Mouse (Mus musculus) midbrain, embryonic 10.5 days (tissue): ENCODE measurements at regions not wholly inside any gene's neighbourhood (a gene's known extent, or its start where the extent isn't known, plus 50 kb on each side); places are given as distances from the start of the nearest gene placed in this dataset.

Source experiments
- DNase-seq: peaks from one replicate; pipeline ENCODE4 v3.0.0-alpha.2; 2017; ENCODE audit warnings: low spot score
- H3K27ac ChIP-seq: fragments of 300-500 bp; sonication (generic); replicated peaks from 2 replicates; pipeline ENCODE4 v1.5.1; 2016; ENCODE audit warnings: mild to moderate bottlenecking
- H3K27me3 ChIP-seq: fragments of 300-500 bp; sonication (generic); 2 replicates; pipeline ENCODE4 v1.6.1; 2016; ENCODE audit warnings: low read depth, mild to moderate bottlenecking; ENCODE audit not compliant: poor library complexity, severe bottlenecking
- H3K36me3 ChIP-seq: fragments of 300-500 bp; sonication (generic); 2 replicates; pipeline ENCODE4 v1.6.1; 2016; ENCODE audit warnings: mild to moderate bottlenecking, moderate library complexity
- H3K4me1 ChIP-seq: fragments of 300-500 bp; sonication (generic); 2 replicates; pipeline ENCODE4 v1.6.1; 2016
- H3K4me3 ChIP-seq: fragments of 300-500 bp; sonication (generic); 2 replicates; pipeline ENCODE4 v1.5.1; 2016; ENCODE audit warnings: mild to moderate bottlenecking, moderate library complexity
- H3K9me3 ChIP-seq: fragments of 300-500 bp; sonication (generic); replicated peaks from 2 replicates; pipeline ENCODE4 v1.6.1; 2016; ENCODE audit warnings: mild to moderate bottlenecking
- WGBS: fragments of 180-500 bp; shearing (Covaris S2); methylation state at CpG from one replicate; pipeline ENCODE4 v1.1.7; 2016; 5-methylcytosine and 5-hydroxymethylcytosine counted together

DNA sequence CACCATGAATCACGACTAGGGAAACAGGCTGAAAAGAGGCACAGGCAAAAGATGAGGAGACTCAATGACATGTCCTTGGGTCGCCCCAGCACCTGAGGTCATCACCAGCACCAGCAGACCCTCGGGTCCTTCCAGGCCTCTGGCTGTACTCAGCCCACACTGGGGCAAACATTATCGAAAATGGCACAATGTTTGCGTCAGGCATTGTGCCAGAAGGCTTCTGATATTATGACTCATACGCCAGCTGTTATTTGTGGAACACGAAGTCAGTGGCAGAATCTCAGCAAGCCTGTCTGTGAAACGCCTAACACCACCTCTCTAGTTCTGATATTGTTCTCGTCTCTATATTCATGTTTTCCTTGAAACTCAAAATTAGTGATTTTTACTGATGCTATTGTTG lies 384.8 kb downstream of the Rwdd3 start:
- H3K9me3 ChIP-seq: no peaks in the 10 kb centered on the region
- 94% methylated on average over 9 of the region's 9 CpGs for WGBS
- no peak overlapping the region for H3K27ac ChIP-seq
- no peak for DNase-seq
- peaks cover 4% of the 10 kb centered on the region; the same call in 1 of the 2 replicates for H3K27me3 ChIP-seq
- H3K36me3 ChIP-seq: no peaks in the 10 kb centered on the region
- peaks cover 3% of the 10 kb centered on the region; the same call in 1 of the 2 replicates for H3K4me1 ChIP-seq
- no peak overlapping the region for H3K4me3 ChIP-seq

DNA sequence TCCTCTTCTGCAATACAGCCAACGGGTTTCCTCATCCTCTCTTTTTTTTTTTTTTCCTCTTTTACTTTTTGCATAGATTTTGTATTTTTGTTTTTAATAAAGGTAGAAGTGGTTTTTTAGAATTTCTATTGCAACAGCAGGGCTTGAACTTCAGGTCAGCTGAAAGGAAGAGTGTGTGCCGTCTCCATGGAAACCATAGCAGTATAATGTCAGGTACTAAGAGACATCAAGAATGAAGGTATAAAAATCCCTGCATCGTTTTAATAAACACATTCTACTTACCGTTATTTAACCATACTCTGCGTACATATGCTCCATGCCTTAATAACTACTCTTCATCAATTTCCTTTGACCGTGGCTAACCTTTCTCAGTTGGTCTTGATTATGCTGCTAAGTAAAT lies 390.0 kb downstream of the Rwdd3 start:
- Histone ChIP-seq H3K4me1 (peaks cover 3% of the 10 kb centered on the region; the same call in 1 of the 2 replicates), H3K36me3 (no peaks in the 10 kb centered on the region), H3K9me3 (no peaks in the 10 kb centered on the region), H3K27me3 (peaks cover 4% of the 10 kb centered on the region; the same call in 1 of the 2 replicates), H3K27ac (no peak overlapping the region), H3K4me3 (no peak overlapping the region)
- WGBS: 89% methylated on average over 6 of the region's 6 CpGs
- DNase-seq: no peak

DNA sequence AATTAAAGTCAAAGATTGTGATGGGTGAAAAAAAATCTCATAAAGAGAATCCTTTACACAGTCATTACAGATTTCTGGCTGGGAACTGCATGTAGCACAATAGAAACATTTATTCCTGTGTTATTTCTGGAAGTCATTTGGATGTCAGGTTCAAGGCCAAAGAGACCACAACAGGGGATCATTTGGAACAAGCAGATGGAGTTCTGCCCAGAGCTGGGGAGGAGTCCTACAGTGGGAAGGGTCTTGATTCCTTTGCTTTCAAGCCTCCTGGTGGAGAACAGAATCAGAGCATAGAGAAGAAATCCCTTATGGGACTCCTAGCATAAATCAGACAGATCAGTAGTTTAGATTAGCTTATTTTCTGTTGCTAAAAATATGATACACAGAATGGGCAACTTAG lies 392.4 kb downstream of the Rwdd3 start:
- Histone ChIP-seq H3K27me3 (peaks cover 4% of the 10 kb centered on the region; the same call in 1 of the 2 replicates), H3K4me3 (no peak overlapping the region), H3K4me1 (no peaks in the 10 kb centered on the region), H3K9me3 (no peaks in the 10 kb centered on the region), H3K27ac (no peak overlapping the region), H3K36me3 (no peaks in the 10 kb centered on the region)
- no peak for DNase-seq

DNA sequence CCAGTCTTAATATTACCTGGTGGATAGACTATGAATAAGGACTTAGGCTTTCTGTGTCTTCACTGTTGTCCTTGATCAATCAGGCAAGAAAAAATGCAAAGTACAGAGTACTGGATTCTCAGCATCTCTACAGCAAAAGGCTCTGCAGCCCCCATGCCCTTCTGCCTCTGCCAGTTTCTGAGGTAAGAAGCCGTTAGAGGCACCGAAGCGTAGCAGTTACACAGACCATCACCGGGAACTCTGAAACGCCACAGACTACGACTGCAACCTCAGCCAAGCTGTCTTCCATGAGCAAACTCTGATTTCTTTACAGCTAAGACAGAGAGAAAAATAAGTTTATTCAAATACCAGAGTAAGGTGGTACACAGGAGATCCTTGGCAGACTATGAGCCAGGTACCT lies 396.5 kb downstream of the Rwdd3 start:
- Histone ChIP-seq H3K27me3 (no peaks in the 10 kb centered on the region), H3K9me3 (no peaks in the 10 kb centered on the region), H3K36me3 (no peaks in the 10 kb centered on the region), H3K4me3 (no peak overlapping the region), H3K27ac (no peak overlapping the region), H3K4me1 (no peaks in the 10 kb centered on the region)
- no peak for DNase-seq
- 77% methylated on average over 6 of the region's 6 CpGs for WGBS

DNA sequence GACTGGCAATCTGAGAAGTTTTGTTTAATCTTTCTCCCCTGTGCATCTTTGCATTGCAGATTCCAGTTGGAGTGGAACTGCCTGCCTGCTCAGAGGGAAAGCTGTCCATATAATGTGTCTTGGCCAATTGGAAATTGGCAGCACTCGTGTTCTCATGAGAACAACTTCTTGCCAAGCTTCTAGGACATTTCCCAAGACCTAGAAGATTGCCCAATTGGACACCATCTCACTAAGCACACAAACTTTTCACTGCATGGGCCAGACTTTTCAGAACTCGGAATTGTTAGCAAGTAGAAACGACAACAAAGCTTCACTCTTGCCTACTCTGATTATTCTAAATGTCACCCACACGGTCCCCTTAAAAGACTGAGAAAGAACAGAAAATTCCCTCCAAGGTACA lies 409.8 kb downstream of the Rwdd3 start:
- H3K4me1 ChIP-seq: no peaks in the 10 kb centered on the region
- H3K27me3 ChIP-seq: no peaks in the 10 kb centered on the region
- no peaks in the 10 kb centered on the region for H3K9me3 ChIP-seq
- H3K27ac ChIP-seq: no peak overlapping the region
- 77% methylated on average over 4 of the region's 4 CpGs for WGBS
- no peak overlapping the region for H3K4me3 ChIP-seq
- no peaks in the 10 kb centered on the region for H3K36me3 ChIP-seq
- no peak for DNase-seq

DNA sequence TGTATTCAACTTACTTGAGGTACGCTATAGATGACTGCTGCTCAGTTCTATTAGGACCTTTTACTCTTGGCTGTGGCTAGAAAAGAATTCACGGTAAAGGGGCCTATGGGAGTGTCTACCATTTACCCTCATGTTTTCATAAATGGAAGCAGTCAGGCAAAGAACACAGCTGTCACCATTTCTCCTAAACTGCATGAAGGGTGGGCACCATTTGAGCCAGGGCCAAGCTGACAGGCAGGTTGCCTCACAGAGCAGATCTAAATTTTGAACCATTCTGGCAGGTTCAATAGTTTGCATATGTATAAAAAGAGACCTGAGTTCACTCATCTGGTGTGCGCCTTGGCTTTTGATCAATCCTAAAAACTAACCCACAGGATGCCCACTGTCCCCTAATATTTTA lies 410.3 kb downstream of the Rwdd3 start:
- no peak for DNase-seq
- 91% methylated on average over 3 of the region's 3 CpGs for WGBS
- Histone ChIP-seq H3K27me3 (no peaks in the 10 kb centered on the region), H3K4me1 (no peaks in the 10 kb centered on the region), H3K9me3 (no peaks in the 10 kb centered on the region), H3K27ac (no peak overlapping the region), H3K4me3 (no peak overlapping the region), H3K36me3 (no peaks in the 10 kb centered on the region)

DNA sequence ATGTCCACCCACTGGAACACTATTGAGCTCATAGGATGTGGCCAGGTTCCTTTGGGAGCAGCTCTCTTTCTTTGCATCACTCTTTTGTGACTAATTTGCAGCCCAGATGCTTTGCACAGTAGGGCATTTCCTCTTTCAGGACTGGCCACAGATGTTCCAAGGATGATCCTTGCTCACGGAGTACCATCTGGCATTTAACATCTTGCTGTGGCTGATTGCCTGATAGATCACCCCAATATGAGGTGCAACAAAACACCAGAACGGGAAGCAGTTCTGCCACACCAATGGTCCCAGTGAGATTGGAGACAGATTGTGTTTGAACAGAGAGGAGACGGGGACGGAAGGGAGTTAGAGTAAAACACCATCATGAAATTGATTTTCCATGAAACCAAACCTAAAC lies 423.0 kb downstream of the Rwdd3 start:
- Histone ChIP-seq H3K27ac (no peak overlapping the region), H3K36me3 (no peaks in the 10 kb centered on the region), H3K27me3 (no peaks in the 10 kb centered on the region), H3K4me1 (no peaks in the 10 kb centered on the region), H3K4me3 (no peak overlapping the region), H3K9me3 (no peaks in the 10 kb centered on the region)
- 77% methylated on average over 4 of the region's 4 CpGs for WGBS
- no peak for DNase-seq

DNA sequence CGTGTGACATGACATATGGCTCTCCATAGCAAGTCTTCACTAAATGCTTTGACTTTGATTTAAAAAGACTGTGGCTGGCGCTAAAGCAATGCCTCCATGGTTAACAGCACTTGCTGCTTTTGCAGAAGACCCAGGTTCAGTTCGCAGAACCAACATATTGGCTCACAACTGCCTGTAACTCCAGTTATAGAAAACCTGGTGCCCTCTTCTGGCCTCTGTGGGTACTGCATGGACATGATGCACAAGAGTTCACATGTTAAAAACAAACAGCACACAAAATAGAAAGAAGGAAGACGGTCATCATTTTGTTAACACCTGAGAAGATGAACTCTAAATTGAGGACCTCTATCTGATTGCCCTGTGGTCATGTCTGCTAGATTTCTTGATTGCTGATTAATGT lies 423.8 kb downstream of the Rwdd3 start:
- WGBS: 87% methylated on average over 4 of the region's 4 CpGs
- no peaks in the 10 kb centered on the region for H3K9me3 ChIP-seq
- H3K27ac ChIP-seq: no peak overlapping the region
- no peaks in the 10 kb centered on the region for H3K27me3 ChIP-seq
- H3K4me1 ChIP-seq: no peaks in the 10 kb centered on the region
- H3K36me3 ChIP-seq: no peaks in the 10 kb centered on the region
- peak; percentile 16 for DNase-seq
- no peak overlapping the region for H3K4me3 ChIP-seq

DNA sequence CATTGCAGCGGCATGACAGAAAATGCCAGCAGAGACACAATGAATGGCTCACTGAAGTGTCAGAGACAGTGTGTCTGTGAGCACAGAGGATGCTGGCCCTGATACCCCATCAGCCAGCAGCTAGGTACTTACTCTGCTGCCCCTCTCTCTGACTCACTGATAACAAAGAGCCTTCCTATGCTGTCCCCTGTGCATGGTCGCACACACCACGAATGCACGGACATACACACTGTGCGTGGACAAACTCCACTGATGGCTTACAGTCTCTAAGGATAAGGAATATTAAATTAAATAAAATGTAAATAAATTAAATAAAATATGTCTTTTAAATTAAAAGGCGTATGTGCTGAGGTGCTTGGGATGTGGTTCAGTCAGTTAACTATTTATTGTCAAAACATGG lies 438.2 kb downstream of the Rwdd3 start:
- H3K27me3 ChIP-seq: no peaks in the 10 kb centered on the region
- WGBS: 96% methylated on average over 6 of the region's 6 CpGs
- H3K4me1 ChIP-seq: peaks cover 12% of the 10 kb centered on the region
- no peak overlapping the region for H3K27ac ChIP-seq
- no peaks in the 10 kb centered on the region for H3K9me3 ChIP-seq
- no peak for DNase-seq
- H3K36me3 ChIP-seq: no peaks in the 10 kb centered on the region
- H3K4me3 ChIP-seq: no peak overlapping the region

DNA sequence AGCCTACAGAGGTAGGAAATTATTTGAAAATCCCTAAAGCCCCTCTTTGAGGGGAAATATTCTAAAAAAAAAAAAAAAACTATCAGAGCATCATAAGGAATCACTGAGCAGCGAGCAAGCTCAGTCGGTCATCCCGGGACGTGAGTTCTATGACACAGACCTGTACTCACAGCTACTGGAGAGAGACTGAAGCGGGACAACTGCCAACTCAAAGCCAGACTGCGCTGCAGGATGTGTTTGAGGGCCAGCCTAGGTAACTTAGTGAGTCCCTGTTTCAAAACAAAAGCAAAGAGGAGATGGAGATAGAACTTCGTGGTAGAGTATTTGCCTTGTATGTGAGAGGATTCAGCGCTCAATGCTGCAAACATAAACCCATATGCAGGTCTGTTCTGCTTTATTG lies 439.1 kb downstream of the Rwdd3 start:
- no peak overlapping the region for H3K27ac ChIP-seq
- H3K27me3 ChIP-seq: no peaks in the 10 kb centered on the region
- H3K4me3 ChIP-seq: no peak overlapping the region
- peaks cover 12% of the 10 kb centered on the region for H3K4me1 ChIP-seq
- 94% methylated on average over 8 of the region's 8 CpGs for WGBS
- H3K36me3 ChIP-seq: no peaks in the 10 kb centered on the region
- DNase-seq: no peak
- no peaks in the 10 kb centered on the region for H3K9me3 ChIP-seq

DNA sequence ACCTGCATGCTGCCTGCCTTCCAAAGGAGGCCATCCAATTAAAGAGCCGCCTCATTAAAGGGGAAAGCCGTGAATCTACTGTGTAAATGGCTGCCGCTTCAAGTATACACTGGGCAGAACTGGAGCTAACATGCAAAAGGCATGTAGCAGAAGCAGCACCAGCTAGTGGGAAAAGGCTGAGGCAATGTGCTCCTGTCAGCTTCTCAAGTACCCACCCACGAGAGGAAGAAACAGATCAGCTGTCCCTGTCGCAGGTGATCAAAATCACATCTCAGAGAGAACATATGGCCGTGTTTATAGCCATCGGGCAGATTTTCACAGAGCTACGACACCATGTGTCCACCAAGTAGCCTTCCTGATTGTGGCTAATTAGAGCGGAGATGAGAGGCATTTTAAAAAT lies 440.2 kb downstream of the Rwdd3 start:
- Histone ChIP-seq H3K27me3 (no peaks in the 10 kb centered on the region), H3K9me3 (no peaks in the 10 kb centered on the region), H3K4me3 (no peak overlapping the region), H3K36me3 (no peaks in the 10 kb centered on the region), H3K4me1 (peaks cover 12% of the 10 kb centered on the region), H3K27ac (no peak overlapping the region)
- WGBS: 91% methylated on average over 9 of the region's 9 CpGs
- DNase-seq: no peak

DNA sequence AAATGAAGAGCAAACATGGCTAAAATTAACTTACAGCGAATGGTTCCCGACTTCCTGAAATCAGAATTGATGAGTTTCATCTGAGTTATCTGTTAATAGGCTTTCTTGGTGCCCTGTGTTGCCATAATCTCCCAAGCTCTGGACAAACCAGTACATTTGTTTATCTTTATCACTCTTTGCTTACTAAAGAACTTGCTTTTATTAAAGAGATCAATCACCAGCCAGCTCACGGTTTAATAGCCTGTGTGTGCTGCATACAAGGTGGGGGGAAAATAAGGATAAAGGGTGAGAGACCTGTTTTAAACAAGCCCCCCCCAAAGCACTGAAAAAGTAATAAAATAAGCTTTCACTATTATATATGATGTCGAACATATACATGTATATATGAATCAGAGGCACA lies 441.3 kb downstream of the Rwdd3 start:
- 85% methylated on average over 4 of the region's 4 CpGs for WGBS
- no peaks in the 10 kb centered on the region for H3K27me3 ChIP-seq
- peaks cover 12% of the 10 kb centered on the region for H3K4me1 ChIP-seq
- H3K9me3 ChIP-seq: no peaks in the 10 kb centered on the region
- no peaks in the 10 kb centered on the region for H3K36me3 ChIP-seq
- no peak for DNase-seq
- no peak overlapping the region for H3K4me3 ChIP-seq
- no peak overlapping the region for H3K27ac ChIP-seq

DNA sequence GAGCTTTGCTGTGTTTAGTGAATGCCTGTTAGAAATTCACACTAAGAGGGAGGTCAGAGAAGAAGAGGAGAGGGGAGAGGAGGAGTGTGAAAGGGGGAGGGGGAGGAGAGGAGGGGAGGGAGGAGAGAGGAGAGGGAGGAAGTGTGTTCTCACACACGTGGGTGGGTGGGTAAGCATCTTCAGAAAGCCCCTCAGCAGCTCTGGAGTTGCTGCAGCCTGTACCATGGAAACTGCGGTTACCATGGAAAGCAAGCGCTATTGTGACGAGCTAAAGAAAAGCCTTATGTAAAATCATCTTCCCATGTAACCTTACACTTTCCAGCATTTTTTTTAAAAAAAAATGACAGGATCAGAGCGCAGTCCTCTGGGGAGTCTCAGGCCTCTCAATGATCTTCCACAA lies 441.8 kb downstream of the Rwdd3 start:
- H3K4me3 ChIP-seq: no peak overlapping the region
- peak; percentile 16 for DNase-seq
- H3K27me3 ChIP-seq: no peaks in the 10 kb centered on the region
- no peaks in the 10 kb centered on the region for H3K9me3 ChIP-seq
- H3K4me1 ChIP-seq: peaks cover 12% of the 10 kb centered on the region
- WGBS: 53% methylated on average over 5 of the region's 5 CpGs
- H3K36me3 ChIP-seq: no peaks in the 10 kb centered on the region
- 0 out of 2 replicates have a peak overlapping the region, but pooled peaks have one; percentile 38 for H3K27ac ChIP-seq

DNA sequence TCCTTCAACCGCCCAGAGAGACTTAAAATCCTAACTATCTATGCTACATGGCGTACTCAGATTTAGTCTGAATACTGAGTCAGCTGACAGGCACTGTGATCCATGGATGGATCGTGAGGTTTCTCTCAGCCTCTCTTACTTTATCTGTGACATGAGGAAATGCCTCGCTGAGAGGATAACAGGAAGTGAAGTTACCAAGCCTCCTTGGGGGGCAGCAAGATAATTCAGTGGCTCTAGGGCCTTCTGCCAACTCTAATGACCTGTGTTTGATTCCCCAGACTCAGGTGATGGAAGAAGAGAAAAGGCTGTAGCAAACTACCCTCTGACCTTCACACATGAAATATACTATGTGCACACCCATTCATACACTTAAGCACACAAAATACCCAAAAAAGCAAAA lies 486.3 kb downstream of the Rwdd3 start:
- Histone ChIP-seq H3K27me3 (no peaks in the 10 kb centered on the region), H3K36me3 (no peaks in the 10 kb centered on the region), H3K4me1 (no peaks in the 10 kb centered on the region), H3K4me3 (no peak overlapping the region), H3K27ac (no peak overlapping the region), H3K9me3 (no peaks in the 10 kb centered on the region)
- DNase-seq: no peak
- WGBS: 85% methylated on average over 4 of the region's 4 CpGs
